Mouse (Mus musculus) spleen, postnatal 4 days (tissue): ENCODE measurements around the gene Prr3.
"Not testable (repeated sequence)": the region's sequence is repeated elsewhere in the genome, so short reads cannot be mapped to it uniquely, and the experiment has no call there.

Experiments
- DNase-seq, 2 experiments: peaks; one replicate each; pipeline ENCODE4 v3.0.0; 2022; ENCODE audit warnings: low spot score in 2 of 2

Gene Prr3

GRCm38 (mm10) chr17:35937700-35938348, 42.2 kb downstream of the Prr3 start:
- DNase-seq: peak; percentile 37 to 75

GRCm38 (mm10) chr17:35935763-35936162, 44.3 kb downstream of the Prr3 start:
- DNase-seq: not testable (repeated sequence)

GRCm38 (mm10) chr17:35932608-35933007, 47.4 kb downstream of the Prr3 start:
- DNase-seq: no peak

GRCm38 (mm10) chr17:35930627-35931026, 49.4 kb downstream of the Prr3 start:
- DNase-seq: peak in 1 of 2 experiments; percentile 13

- no peak for DNase-seq
Observed at GRCm38 (mm10) chr17:35929534-35929933, 50.5 kb downstream of the Prr3 start.

GRCm38 (mm10) chr17:35927471-35927870, 52.6 kb downstream of the Prr3 start:
- peak in 1 of 2 experiments; percentile 12 for DNase-seq

GRCm38 (mm10) chr17:35923281-35923680, 56.8 kb downstream of the Prr3 start:
- no peak for DNase-seq

- no peak for DNase-seq
Observed at GRCm38 (mm10) chr17:35922566-35922965, 57.5 kb downstream of the Prr3 start.
